Mouse (Mus musculus): ENCODE results near the gene Slc12a5. TPM values are rescaled to one million over a fixed set of nuclear protein-coding genes. Genes with fewer than 3 reads are reported as not detected.

The Slc12a5 gene
- polyA plus RNA-seq, 1 experiment from 2014 or later: 0.63 TPM

GRCm38 (mm10) chr2:165009581-165009980 is 49.0 kb downstream of the Slc12a5 start:
- ATAC-seq: no peak
- no peaks in the 10 kb centered on the region for H3K27me3 ChIP-seq (replicated peaks)
- no peak overlapping the region for H3K27ac ChIP-seq
- no peak overlapping the region for H3K9ac ChIP-seq
- peaks cover 88% of the 10 kb centered on the region for H3K36me3 ChIP-seq
- no peaks in the 10 kb centered on the region for H3K9me3 ChIP-seq (replicated peaks)
- H3K4me2 ChIP-seq: no peak overlapping the region
- peaks cover 5% of the 10 kb centered on the region; the same call in 1 of the 2 replicates for H3K4me1 ChIP-seq
- 73% methylated on average over 2 of the region's 2 CpGs for WGBS (ENCODE audit: insufficient replicate concordance)
- H3K4me3 ChIP-seq: no peak overlapping the region

DNA sequence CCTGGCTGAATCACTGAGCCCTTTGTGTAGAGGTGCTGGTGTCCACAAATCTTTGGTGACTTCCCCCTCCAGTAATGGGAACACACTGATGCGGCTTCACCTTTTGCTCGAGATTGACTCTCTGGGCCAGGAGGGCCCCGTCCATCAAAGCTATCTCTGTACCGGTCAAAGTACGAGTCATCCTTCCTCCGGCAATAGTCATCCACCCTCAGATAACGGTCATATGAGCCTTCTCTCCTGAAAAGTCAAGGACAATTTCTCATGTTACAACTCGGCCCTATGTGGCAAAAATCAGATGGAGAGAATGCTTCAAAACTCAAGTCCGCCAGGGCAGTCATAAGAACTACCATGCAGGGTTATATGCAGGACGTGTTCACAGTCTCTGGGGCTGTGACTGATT is 49.7 kb downstream of the Slc12a5 start:
- WGBS (ENCODE audit: insufficient replicate concordance): 55% methylated on average over 10 of the region's 10 CpGs
- H3K9ac ChIP-seq: no peak overlapping the region
- no peaks in the 10 kb centered on the region for H3K9me3 ChIP-seq (replicated peaks)
- H3K27ac ChIP-seq: no peak overlapping the region
- H3K36me3 ChIP-seq: peaks cover 80% of the 10 kb centered on the region
- no peak overlapping the region for H3K4me2 ChIP-seq
- ATAC-seq: no peak
- no peak overlapping the region for H3K4me3 ChIP-seq
- H3K4me1 ChIP-seq: peaks cover 10% of the 10 kb centered on the region; the same call in 1 of the 2 replicates
- H3K27me3 ChIP-seq (replicated peaks): no peaks in the 10 kb centered on the region

GRCm38 (mm10) chr2:165014935-165015334 is 54.3 kb downstream of the Slc12a5 start:
- no peak overlapping the region for H3K4me3 ChIP-seq
- no peak for ATAC-seq
- peaks cover 16% of the 10 kb centered on the region; the same call in 1 of the 2 replicates for H3K4me1 ChIP-seq
- 58% methylated on average over 5 of the region's 5 CpGs for whole genome bisulfite sequencing (ENCODE audit: insufficient replicate concordance)
- H3K4me2 ChIP-seq: no peak overlapping the region
- peaks cover 58% of the 10 kb centered on the region for H3K36me3 ChIP-seq
- no peak overlapping the region for H3K9ac ChIP-seq
- no peak overlapping the region for H3K27ac ChIP-seq
- H3K27me3 ChIP-seq (replicated peaks): no peaks in the 10 kb centered on the region
- no peaks in the 10 kb centered on the region for H3K9me3 ChIP-seq (replicated peaks)

GRCm38 (mm10) chr2:165020490-165020889 is 59.9 kb downstream of the Slc12a5 start:
- H3K9ac ChIP-seq: no peak overlapping the region
- no peak overlapping the region for H3K4me2 ChIP-seq
- no peaks in the 10 kb centered on the region for H3K9me3 ChIP-seq (replicated peaks)
- peaks cover 46% of the 10 kb centered on the region for H3K36me3 ChIP-seq
- peaks cover 5% of the 10 kb centered on the region; the same call in 1 of the 2 replicates for H3K4me1 ChIP-seq
- H3K27ac ChIP-seq: no peak overlapping the region
- no peak for ATAC-seq
- no peak overlapping the region for H3K4me3 ChIP-seq
- 82% methylated on average over 3 of the region's 3 CpGs for WGBS (ENCODE audit: insufficient replicate concordance)
- no peaks in the 10 kb centered on the region for H3K27me3 ChIP-seq (replicated peaks)

- no peak for ATAC-seq
- 45% methylated on average over 1 of the region's 1 CpGs for WGBS (ENCODE audit: insufficient replicate concordance)
- peaks cover 10% of the 10 kb centered on the region for H3K4me1 ChIP-seq
- no peak overlapping the region for H3K4me2 ChIP-seq
- no peak overlapping the region for H3K9ac ChIP-seq
- no peaks in the 10 kb centered on the region for H3K27me3 ChIP-seq (replicated peaks)
- no peak overlapping the region for H3K27ac ChIP-seq
- no peaks in the 10 kb centered on the region for H3K9me3 ChIP-seq (replicated peaks)
- H3K4me3 ChIP-seq: no peak overlapping the region
- H3K36me3 ChIP-seq: peaks cover 12% of the 10 kb centered on the region
Observed at GRCm38 (mm10) chr2:165027163-165027562, 66.6 kb downstream of the Slc12a5 start.

DNA sequence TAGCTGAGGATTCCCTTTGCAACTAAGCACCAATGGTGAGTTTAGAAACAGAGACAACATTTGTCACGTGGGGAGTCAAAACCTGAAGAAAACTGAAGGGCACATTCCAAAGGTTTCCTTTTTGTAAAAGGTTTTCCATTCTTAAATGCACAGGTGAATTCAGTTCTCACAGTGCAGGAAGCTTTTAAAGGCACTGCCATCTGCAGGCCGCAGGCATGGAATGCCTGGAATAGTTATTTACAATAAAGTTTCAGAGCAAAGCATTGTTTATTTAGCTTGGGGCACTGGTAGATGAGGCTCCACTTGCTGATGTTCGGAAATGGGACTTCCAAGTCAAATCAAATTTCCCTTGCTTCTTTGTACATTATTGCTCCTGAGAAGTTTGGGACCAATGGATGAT is 71.9 kb downstream of the Slc12a5 start:
- Histone ChIP-seq H3K36me3 (0 out of 2 replicates have a peak, but pooled peaks cover 3% of the 10 kb centered on the region), H3K4me3 (no peak overlapping the region), H3K27ac (no peak overlapping the region), H3K4me2 (peak overlapping the region; percentile 89; the same call in 1 of the 2 replicates), H3K27me3 (replicated peaks) (no peaks in the 10 kb centered on the region; the same call in 1 of the 2 replicates), H3K9ac (no peak overlapping the region), H3K4me1 (peaks cover 37% of the 10 kb centered on the region), H3K9me3 (replicated peaks) (no peaks in the 10 kb centered on the region)
- 70% methylated on average over 3 of the region's 3 CpGs for WGBS (ENCODE audit: insufficient replicate concordance)
- ATAC-seq: no peak

- peak overlapping the region; percentile 9; the same call in 1 of the 2 replicates for H3K27ac ChIP-seq
- H3K4me3 ChIP-seq: peak overlapping the region; percentile 91
- no peaks in the 10 kb centered on the region for H3K9me3 ChIP-seq (replicated peaks)
- peak overlapping the region; percentile 92 for H3K9ac ChIP-seq
- H3K4me2 ChIP-seq: peak overlapping the region; percentile 89
- no peak for ATAC-seq
- 65% methylated on average over 6 of the region's 6 CpGs for WGBS (ENCODE audit: insufficient replicate concordance)
- H3K27me3 ChIP-seq (replicated peaks): no peaks in the 10 kb centered on the region; the same call in 1 of the 2 replicates
- H3K4me1 ChIP-seq: peaks cover 37% of the 10 kb centered on the region
- H3K36me3 ChIP-seq: 0 out of 2 replicates have a peak, but pooled peaks cover 3% of the 10 kb centered on the region
Observed at GRCm38 (mm10) chr2:165033306-165033705, 72.7 kb downstream of the Slc12a5 start.

DNA sequence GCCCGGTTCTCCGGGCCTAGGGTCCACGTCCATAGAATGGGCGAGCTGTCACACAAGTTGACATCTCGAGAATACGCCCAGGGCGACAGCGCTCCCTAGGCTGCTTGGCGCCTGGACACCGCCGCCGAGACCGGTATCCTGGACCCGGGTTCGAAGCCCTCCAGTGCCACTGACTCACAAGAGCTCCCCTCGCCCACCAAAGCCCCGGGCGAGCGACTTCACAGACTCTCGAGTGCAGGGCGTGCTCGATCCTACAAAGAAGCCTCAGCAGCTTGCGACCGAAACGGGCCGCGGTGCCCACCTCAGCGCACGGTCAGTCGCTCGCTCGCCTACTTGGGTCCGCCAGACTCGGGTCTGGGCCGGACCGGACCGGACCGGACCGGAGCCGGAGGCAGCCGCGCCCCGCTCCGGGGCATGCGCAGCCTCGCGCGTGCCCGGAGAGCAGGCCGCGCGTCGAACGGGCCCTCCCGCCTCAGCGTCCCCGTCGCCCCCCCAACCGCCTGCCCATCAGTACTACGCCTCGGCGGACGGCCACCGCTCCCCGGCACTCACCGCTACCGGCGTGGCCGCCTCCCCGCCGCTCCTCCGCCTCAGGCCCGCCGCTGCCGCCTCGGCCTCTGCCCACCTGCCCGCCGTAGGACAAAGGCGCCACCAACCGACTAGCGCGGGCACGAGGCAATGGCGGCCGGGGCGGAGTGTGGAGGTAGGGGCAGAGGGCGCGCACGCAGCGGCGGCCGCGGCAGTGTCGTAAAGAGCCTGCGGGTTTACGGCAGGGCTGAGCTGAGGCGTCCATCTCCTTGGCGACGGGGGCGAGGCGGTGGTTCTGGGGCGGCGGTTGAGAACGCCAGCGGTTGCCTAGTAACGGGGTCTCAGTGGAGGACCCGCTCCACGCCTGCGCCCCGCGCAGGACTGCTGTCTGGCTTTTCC is 73.8 kb downstream of the Slc12a5 start, which contains the start of gene Ncoa5:
Gene Ncoa5, minus strand, starts transcription at position 737 of the 927 bp plus-strand sequence.
- Histone ChIP-seq H3K36me3 (0 out of 2 replicates have a peak, but pooled peaks cover 3% of the 10 kb centered on the region), H3K4me2 (peak within 1 kb of the TSS; percentile 89), H3K4me1 (peaks cover 34% of the 10 kb centered on the region), H3K4me3 (peak within 1 kb of the TSS; percentile 91), H3K27me3 (replicated peaks) (peaks cover 4% of the 10 kb centered on the region; the same call in 1 of the 2 replicates), H3K9me3 (replicated peaks) (no peaks in the 10 kb centered on the region), H3K27ac (peak within 1 kb of the TSS; percentile 80), H3K9ac (peak within 1 kb of the TSS; percentile 92)
- peak; percentile 94 for ATAC-seq
- WGBS (ENCODE audit: insufficient replicate concordance): 3% methylated on average over 94 of the region's 111 CpGs

- Histone ChIP-seq H3K9ac (0 out of 2 replicates have a peak overlapping the region, but pooled peaks have one; percentile 92), H3K4me1 (peaks cover 34% of the 10 kb centered on the region), H3K4me3 (peak overlapping the region; percentile 91), H3K4me2 (peak overlapping the region; percentile 89), H3K36me3 (0 out of 2 replicates have a peak, but pooled peaks cover 3% of the 10 kb centered on the region), H3K27me3 (replicated peaks) (peaks cover 4% of the 10 kb centered on the region; the same call in 1 of the 2 replicates), H3K27ac (no peak overlapping the region), H3K9me3 (replicated peaks) (no peaks in the 10 kb centered on the region)
- ATAC-seq: no peak
- 61% methylated on average over 5 of the region's 5 CpGs for WGBS (ENCODE audit: insufficient replicate concordance)
Observed at GRCm38 (mm10) chr2:165035058-165035431, 74.4 kb downstream of the Slc12a5 start.

GRCm38 (mm10) chr2:165037415-165037814 is 76.8 kb downstream of the Slc12a5 start:
- H3K36me3 ChIP-seq: no peaks in the 10 kb centered on the region
- no peak overlapping the region for H3K27ac ChIP-seq
- no peak overlapping the region for H3K4me2 ChIP-seq
- peaks cover 30% of the 10 kb centered on the region for H3K4me1 ChIP-seq
- H3K4me3 ChIP-seq: no peak overlapping the region
- H3K9me3 ChIP-seq (replicated peaks): no peaks in the 10 kb centered on the region
- peaks cover 17% of the 10 kb centered on the region; the same call in 1 of the 2 replicates for H3K27me3 ChIP-seq (replicated peaks)
- WGBS (ENCODE audit: insufficient replicate concordance): 40% methylated on average over 4 of the region's 4 CpGs
- no peak for ATAC-seq
- H3K9ac ChIP-seq: no peak overlapping the region

DNA sequence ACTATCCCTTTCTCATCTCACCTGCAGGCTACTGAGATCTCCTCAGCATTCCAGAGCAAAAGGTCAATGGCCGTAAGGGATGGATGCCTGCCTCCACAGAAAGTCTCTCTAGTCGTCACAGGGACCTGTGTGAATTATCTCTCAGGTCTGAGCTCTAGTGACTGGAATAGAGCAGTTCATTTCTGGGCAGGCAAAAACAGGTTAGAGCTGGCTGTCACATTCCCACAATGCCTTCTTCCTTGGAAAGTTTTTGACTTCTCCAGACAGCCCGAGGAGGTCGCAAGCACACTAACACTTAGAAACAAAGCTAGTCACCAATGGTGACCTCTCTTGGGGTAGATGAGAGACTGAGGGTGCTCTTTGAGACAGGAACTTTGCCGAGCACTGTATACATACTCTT is 81.5 kb downstream of the Slc12a5 start:
- peaks cover 6% of the 10 kb centered on the region; the same call in 1 of the 2 replicates for H3K4me1 ChIP-seq
- WGBS (ENCODE audit: insufficient replicate concordance): 62% methylated on average over 5 of the region's 5 CpGs

DNA sequence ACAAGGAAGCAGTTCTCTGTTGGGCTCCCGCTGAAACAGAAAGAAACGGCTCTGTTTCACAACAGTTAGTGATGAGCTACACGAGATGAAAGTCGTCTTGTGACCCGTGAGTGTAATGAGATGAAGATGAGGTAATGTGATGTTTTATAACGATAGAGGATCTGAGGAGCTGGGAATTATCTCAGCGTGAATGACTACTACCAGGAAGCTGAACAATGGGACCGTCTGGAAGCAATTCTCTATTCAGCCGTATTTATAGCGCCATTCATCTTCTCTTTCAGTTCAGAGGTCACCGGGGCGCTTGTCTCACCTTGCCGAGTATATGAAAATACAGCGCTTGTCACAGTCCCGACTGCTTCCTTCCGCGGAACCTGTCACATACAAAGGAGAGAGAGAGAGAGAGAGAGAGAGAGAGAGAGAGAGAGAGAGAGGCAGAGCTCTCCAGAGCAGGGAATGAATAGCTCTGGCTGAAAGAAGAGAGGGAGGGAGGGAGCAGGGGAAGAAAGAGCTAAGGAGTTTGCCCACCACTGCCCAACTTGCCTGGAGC is 82.6 kb downstream of the Slc12a5 start:
- no peaks in the 10 kb centered on the region for H3K9me3 ChIP-seq (replicated peaks)
- no peak overlapping the region for H3K27ac ChIP-seq
- no peak overlapping the region for H3K4me3 ChIP-seq
- H3K27me3 ChIP-seq (replicated peaks): peaks cover 34% of the 10 kb centered on the region
- ATAC-seq: no peak
- no peak overlapping the region for H3K9ac ChIP-seq
- H3K36me3 ChIP-seq: no peaks in the 10 kb centered on the region
- peaks cover 6% of the 10 kb centered on the region; the same call in 1 of the 2 replicates for H3K4me1 ChIP-seq
- no peak overlapping the region for H3K4me2 ChIP-seq
- 43% methylated on average over 17 of the region's 17 CpGs for WGBS (ENCODE audit: insufficient replicate concordance)

More for the DNA sequence above, 81.5 kb downstream of the Slc12a5 start:
- Histone ChIP-seq H3K9me3 (replicated peaks) (no peaks in the 10 kb centered on the region), H3K4me3 (no peak overlapping the region), H3K4me2 (no peak overlapping the region), H3K36me3 (no peaks in the 10 kb centered on the region), H3K27me3 (replicated peaks) (peaks cover 34% of the 10 kb centered on the region), H3K27ac (no peak overlapping the region), H3K9ac (no peak overlapping the region)
- no peak for ATAC-seq

All from liver, embryonic 12.5 days (tissue).